Mouse (Mus musculus): ENCODE data around the gene Mrps7. TPM values are rescaled to one million over a fixed set of nuclear protein-coding genes. Genes with fewer than 3 reads are reported as not detected.

The Mrps7 gene
- polyA plus RNA-seq, 1 experiment from 2014 or later = 68.0 TPM

GRCm38 (mm10) chr11:115604304-115604696 lies 575 bp downstream of the Mrps7 start:
- Histone ChIP-seq H3K27me3 (replicated peaks; ENCODE audit: control insufficient read depth, insufficient read depth, low read length) (no peaks in the 10 kb centered on the region), H3K9ac (replicated peaks; ENCODE audit: low read depth, low read length) (peak overlapping the region; percentile 97), H3K27ac (ENCODE audit: low read length) (peak overlapping the region; percentile 93), H3K4me3 (replicated peaks; ENCODE audit: low read length) (peak overlapping the region; percentile 96), H3K36me3 (ENCODE audit: control insufficient read depth, insufficient read depth) (peaks cover 17% of the 10 kb centered on the region), H3K9me3 (ENCODE audit: control insufficient read depth, low read length) (no peaks in the 10 kb centered on the region), H3K4me2 (ENCODE audit: low read length) (peak overlapping the region; percentile 91), H3K4me1 (replicated peaks; ENCODE audit: control insufficient read depth, insufficient read depth, low read length) (peaks cover 21% of the 10 kb centered on the region)
- WGBS = under 1% methylated on average over 26 of the region's 26 CpGs
- ATAC-seq = peak; percentile 34

DNA sequence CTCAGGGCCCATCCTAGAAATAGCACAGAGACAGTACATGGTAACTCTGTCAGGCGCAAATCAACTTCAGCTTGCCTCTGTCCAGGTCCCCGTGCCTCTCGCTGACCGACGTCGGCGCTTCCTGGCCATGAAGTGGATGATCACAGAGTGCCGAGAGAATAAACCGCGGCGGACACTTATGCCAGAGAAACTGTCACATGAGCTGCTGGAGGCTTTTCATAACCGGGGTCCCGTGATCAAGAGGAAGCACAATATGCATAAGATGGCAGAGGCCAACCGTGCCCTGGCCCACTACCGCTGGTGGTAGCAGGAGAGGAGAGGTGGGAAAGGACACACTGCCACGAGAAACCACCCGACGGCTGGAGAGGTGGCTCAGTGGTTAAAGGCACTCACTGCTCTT lies 3.0 kb downstream of the Mrps7 start:
- no peaks in the 10 kb centered on the region for H3K27me3 ChIP-seq (replicated peaks; ENCODE audit: control insufficient read depth, insufficient read depth, low read length)
- peaks cover 17% of the 10 kb centered on the region for H3K36me3 ChIP-seq (ENCODE audit: control insufficient read depth, insufficient read depth)
- H3K27ac ChIP-seq (ENCODE audit: low read length) = no peak overlapping the region
- peaks cover 23% of the 10 kb centered on the region for H3K4me1 ChIP-seq (replicated peaks; ENCODE audit: control insufficient read depth, insufficient read depth, low read length)
- no peak overlapping the region for H3K4me3 ChIP-seq (replicated peaks; ENCODE audit: low read length)
- H3K9me3 ChIP-seq (ENCODE audit: control insufficient read depth, low read length) = no peaks in the 10 kb centered on the region
- no peak overlapping the region for H3K9ac ChIP-seq (replicated peaks; ENCODE audit: low read depth, low read length)
- 93% methylated on average over 18 of the region's 18 CpGs for WGBS
- no peak for ATAC-seq
- no peak overlapping the region for H3K4me2 ChIP-seq (ENCODE audit: low read length)

DNA sequence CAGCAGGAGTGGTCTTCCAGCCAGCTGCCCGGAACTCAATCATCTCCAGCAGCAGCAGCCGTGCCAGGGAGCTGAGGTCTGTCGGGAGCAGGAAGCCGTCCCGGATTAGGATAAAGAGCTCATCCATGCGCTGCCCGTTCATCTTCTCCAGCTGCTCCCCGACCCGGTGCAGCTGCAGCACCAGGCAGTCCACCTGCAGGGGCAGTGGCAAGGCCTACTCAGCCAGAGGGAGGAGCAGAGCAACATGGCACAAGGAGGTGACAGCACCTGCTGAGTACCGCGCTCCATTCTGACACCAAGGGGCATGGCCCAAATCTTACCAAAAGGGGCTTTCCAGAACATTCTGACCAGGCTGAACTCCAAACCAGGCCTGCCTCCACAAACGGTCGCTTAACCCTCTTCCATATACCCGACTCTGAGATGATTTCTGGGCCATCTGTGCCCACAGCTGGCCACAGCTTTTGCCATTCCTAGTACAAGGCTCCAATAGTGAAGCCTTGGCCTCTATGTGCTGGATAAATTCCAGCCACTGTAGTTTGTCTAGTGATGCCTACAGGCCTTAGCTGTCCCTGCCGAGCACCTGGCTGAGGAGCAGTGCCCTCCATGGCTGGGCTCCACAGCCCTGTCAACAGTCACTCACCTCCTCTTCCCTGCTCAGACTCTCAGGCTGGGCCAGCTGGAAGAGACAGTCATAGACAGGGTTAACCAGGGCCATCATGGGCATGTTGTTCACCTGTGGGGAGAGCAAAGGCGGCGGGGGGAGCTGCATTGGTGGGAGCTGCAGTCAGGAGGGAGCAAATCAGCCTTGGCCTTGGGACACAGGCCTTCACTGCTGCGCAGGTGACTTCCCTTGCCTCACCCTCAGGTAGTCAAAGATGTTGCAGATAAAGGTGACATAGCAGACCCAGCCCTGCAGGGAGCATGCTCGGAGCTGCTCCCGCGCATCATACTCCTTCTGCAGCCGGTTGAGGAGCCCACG lies 5.0 kb downstream of the Mrps7 start:
- H3K27me3 ChIP-seq (replicated peaks; ENCODE audit: control insufficient read depth, insufficient read depth, low read length) = no peaks in the 10 kb centered on the region
- no peak overlapping the region for H3K4me3 ChIP-seq (replicated peaks; ENCODE audit: low read length)
- H3K36me3 ChIP-seq (ENCODE audit: control insufficient read depth, insufficient read depth) = peaks cover 17% of the 10 kb centered on the region
- ATAC-seq = no peak
- H3K27ac ChIP-seq (ENCODE audit: low read length) = no peak overlapping the region
- no peaks in the 10 kb centered on the region for H3K9me3 ChIP-seq (ENCODE audit: control insufficient read depth, low read length)
- H3K4me2 ChIP-seq (ENCODE audit: low read length) = no peak overlapping the region
- no peak overlapping the region for H3K9ac ChIP-seq (replicated peaks; ENCODE audit: low read depth, low read length)
- peaks cover 25% of the 10 kb centered on the region for H3K4me1 ChIP-seq (replicated peaks; ENCODE audit: control insufficient read depth, insufficient read depth, low read length)
- 80% methylated on average over 23 of the region's 23 CpGs for WGBS

- no peak for ATAC-seq
- peaks cover 17% of the 10 kb centered on the region for H3K36me3 ChIP-seq (ENCODE audit: control insufficient read depth, insufficient read depth)
- H3K27me3 ChIP-seq (replicated peaks; ENCODE audit: control insufficient read depth, insufficient read depth, low read length) = no peaks in the 10 kb centered on the region
- no peaks in the 10 kb centered on the region for H3K9me3 ChIP-seq (ENCODE audit: control insufficient read depth, low read length)
- H3K4me3 ChIP-seq (replicated peaks; ENCODE audit: low read length) = no peak overlapping the region
- peaks cover 23% of the 10 kb centered on the region for H3K4me1 ChIP-seq (replicated peaks; ENCODE audit: control insufficient read depth, insufficient read depth, low read length)
- no peak overlapping the region for H3K9ac ChIP-seq (replicated peaks; ENCODE audit: low read depth, low read length)
- H3K27ac ChIP-seq (ENCODE audit: low read length) = no peak overlapping the region
- WGBS = 65% methylated on average over 3 of the region's 3 CpGs
- no peak overlapping the region for H3K4me2 ChIP-seq (ENCODE audit: low read length)
Observed at GRCm38 (mm10) chr11:115609576-115609975, 5.9 kb downstream of the Mrps7 start.

- H3K4me3 ChIP-seq (replicated peaks; ENCODE audit: low read length) = no peak overlapping the region
- no peak overlapping the region for H3K9ac ChIP-seq (replicated peaks; ENCODE audit: low read depth, low read length)
- no peak overlapping the region for H3K4me2 ChIP-seq (ENCODE audit: low read length)
- peaks cover 17% of the 10 kb centered on the region for H3K36me3 ChIP-seq (ENCODE audit: control insufficient read depth, insufficient read depth)
- peaks cover 16% of the 10 kb centered on the region for H3K4me1 ChIP-seq (replicated peaks; ENCODE audit: control insufficient read depth, insufficient read depth, low read length)
- no peak overlapping the region for H3K27ac ChIP-seq (ENCODE audit: low read length)
- H3K27me3 ChIP-seq (replicated peaks; ENCODE audit: control insufficient read depth, insufficient read depth, low read length) = no peaks in the 10 kb centered on the region
- ATAC-seq = no peak
- H3K9me3 ChIP-seq (ENCODE audit: control insufficient read depth, low read length) = no peaks in the 10 kb centered on the region
- WGBS = 58% methylated on average over 6 of the region's 6 CpGs
Observed at GRCm38 (mm10) chr11:115611173-115611572, 7.4 kb downstream of the Mrps7 start.

- under 1% methylated on average over 13 of the region's 13 CpGs for WGBS
- H3K27me3 ChIP-seq (replicated peaks; ENCODE audit: control insufficient read depth, insufficient read depth, low read length) = no peaks in the 10 kb centered on the region
- H3K27ac ChIP-seq (ENCODE audit: low read length) = peak overlapping the region; percentile 21; the same call in 1 of the 2 replicates
- H3K4me3 ChIP-seq (replicated peaks; ENCODE audit: low read length) = peak overlapping the region; percentile 75
- peaks cover 16% of the 10 kb centered on the region for H3K4me1 ChIP-seq (replicated peaks; ENCODE audit: control insufficient read depth, insufficient read depth, low read length)
- peak; percentile 6; the same call in 1 of the 2 replicates for ATAC-seq
- H3K9me3 ChIP-seq (ENCODE audit: control insufficient read depth, low read length) = no peaks in the 10 kb centered on the region
- peaks cover 13% of the 10 kb centered on the region for H3K36me3 ChIP-seq (ENCODE audit: control insufficient read depth, insufficient read depth)
- peak overlapping the region; percentile 90 for H3K4me2 ChIP-seq (ENCODE audit: low read length)
- H3K9ac ChIP-seq (replicated peaks; ENCODE audit: low read depth, low read length) = peak overlapping the region; percentile 78
Observed at GRCm38 (mm10) chr11:115612059-115612409, 8.3 kb downstream of the Mrps7 start.

DNA sequence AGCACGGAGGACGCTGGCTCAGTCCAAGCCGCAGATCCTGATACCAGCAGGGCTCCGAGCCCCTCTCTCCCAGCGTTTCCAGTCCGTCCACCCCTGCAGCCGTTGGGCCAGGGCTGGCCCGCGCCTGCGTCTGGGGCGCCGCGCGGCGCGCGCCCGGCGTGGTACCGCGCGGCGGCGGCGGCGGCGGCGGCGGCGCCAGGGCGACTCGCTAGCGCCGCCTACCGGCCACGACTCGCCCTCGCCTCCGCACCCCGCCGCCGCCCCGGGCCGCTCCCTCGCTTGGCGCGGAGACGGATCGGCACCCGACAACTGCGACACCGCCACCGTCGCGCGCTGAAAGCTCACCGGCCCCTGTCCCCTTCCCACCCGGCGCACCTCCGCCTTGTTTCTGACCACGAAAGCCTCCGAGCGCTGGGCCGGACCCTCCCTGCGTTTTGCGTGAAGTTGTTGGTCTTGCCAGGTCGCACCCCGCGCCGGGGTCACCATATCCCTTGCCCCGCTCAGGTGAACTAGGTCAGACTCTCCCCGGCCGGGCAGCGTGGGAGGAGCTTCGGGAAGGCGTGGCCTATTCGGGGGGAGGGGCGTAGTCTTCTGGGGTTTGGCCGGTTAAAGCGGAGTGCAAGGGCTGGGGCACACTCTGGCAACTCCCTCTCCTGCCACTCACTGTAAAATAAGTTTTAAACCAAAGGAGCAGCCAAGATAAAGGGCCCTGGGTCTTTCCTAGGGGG lies 8.8 kb downstream of the Mrps7 start, which contains the start of gene Mif4gd:
Mif4gd (minus strand) TSS at position 560 of the 728 bp plus-strand sequence.
- H3K36me3 ChIP-seq (ENCODE audit: control insufficient read depth, insufficient read depth) = peaks cover 9% of the 10 kb centered on the region
- peak within 1 kb of the TSS; percentile 90 for H3K4me2 ChIP-seq (ENCODE audit: low read length)
- WGBS = under 1% methylated on average over 64 of the region's 80 CpGs
- H3K4me1 ChIP-seq (replicated peaks; ENCODE audit: control insufficient read depth, insufficient read depth, low read length) = peaks cover 16% of the 10 kb centered on the region
- no peaks in the 10 kb centered on the region for H3K9me3 ChIP-seq (ENCODE audit: control insufficient read depth, low read length)
- peak within 1 kb of the TSS; percentile 61; the same call in 1 of the 2 replicates for H3K27ac ChIP-seq (ENCODE audit: low read length)
- no peaks in the 10 kb centered on the region for H3K27me3 ChIP-seq (replicated peaks; ENCODE audit: control insufficient read depth, insufficient read depth, low read length)
- peak within 1 kb of the TSS; percentile 78 for H3K9ac ChIP-seq (replicated peaks; ENCODE audit: low read depth, low read length)
- H3K4me3 ChIP-seq (replicated peaks; ENCODE audit: low read length) = peak within 1 kb of the TSS; percentile 75
- peak; percentile 86 for ATAC-seq

DNA sequence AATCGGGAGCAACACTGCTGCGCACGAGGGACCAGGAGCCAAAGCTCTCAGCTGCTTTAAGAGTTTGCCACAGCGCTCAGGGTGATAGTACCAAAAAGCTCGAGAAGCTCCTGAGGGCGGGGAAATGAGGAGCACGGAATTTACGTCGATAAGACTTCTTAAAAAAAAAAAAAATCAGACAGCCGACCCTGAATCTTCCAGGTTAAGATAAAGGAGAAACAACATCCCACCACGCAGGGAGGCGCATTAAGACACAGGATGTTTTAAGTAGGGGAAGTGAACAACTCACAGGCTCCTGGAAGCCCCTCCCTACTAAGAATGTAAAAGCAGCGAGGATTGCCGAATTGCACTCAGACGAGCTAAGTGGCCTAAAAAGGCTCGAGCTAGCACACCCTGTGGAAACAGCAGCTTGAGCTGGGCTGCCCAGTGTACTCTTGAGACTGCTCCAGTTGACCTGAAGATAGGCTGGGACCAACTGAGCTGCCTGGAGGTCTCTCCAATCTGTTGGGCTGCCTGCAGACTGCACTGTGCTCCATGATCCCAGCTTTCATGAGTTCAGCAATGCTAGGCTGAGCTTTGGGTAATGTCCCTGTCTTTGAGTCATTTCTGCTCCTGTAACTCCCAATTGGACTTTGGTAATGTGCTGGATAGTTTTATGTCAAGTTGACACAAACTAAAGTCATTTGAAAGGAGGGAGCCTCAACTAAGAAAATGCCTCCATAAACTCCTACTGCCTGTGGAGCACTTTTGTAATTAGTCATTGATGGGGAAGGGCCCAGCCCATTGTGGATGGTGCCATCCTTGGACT lies 9.6 kb downstream of the Mrps7 start:
- no peak for ATAC-seq
- peak overlapping the region; percentile 78; the same call in 1 of the 2 replicates for H3K9ac ChIP-seq (replicated peaks; ENCODE audit: low read depth, low read length)
- H3K36me3 ChIP-seq (ENCODE audit: control insufficient read depth, insufficient read depth) = 0 out of 2 replicates have a peak, but pooled peaks cover 3% of the 10 kb centered on the region
- under 1% methylated on average over 16 of the region's 16 CpGs for WGBS
- H3K9me3 ChIP-seq (ENCODE audit: control insufficient read depth, low read length) = no peaks in the 10 kb centered on the region
- H3K27me3 ChIP-seq (replicated peaks; ENCODE audit: control insufficient read depth, insufficient read depth, low read length) = no peaks in the 10 kb centered on the region
- H3K4me2 ChIP-seq (ENCODE audit: low read length) = peak overlapping the region; percentile 90
- no peak overlapping the region for H3K27ac ChIP-seq (ENCODE audit: low read length)
- peaks cover 16% of the 10 kb centered on the region for H3K4me1 ChIP-seq (replicated peaks; ENCODE audit: control insufficient read depth, insufficient read depth, low read length)
- peak overlapping the region; percentile 75 for H3K4me3 ChIP-seq (replicated peaks; ENCODE audit: low read length)

All from forebrain, embryonic 16.5 days (tissue).